Mouse (Mus musculus) naive thymus-derived CD4-positive, alpha-beta T cell, adult 2 months (primary cell): ENCODE measurements at regions not wholly inside any gene's neighbourhood (a gene's known extent, or its start where the extent isn't known, plus 50 kb on each side); places are given as distances from the start of the nearest gene placed in this dataset.

Source experiments
- DNase-seq: peaks from one replicate; pipeline ENCODE4 v3.0.0-alpha.2; 2011; ENCODE audit warnings: low read depth

DNA sequence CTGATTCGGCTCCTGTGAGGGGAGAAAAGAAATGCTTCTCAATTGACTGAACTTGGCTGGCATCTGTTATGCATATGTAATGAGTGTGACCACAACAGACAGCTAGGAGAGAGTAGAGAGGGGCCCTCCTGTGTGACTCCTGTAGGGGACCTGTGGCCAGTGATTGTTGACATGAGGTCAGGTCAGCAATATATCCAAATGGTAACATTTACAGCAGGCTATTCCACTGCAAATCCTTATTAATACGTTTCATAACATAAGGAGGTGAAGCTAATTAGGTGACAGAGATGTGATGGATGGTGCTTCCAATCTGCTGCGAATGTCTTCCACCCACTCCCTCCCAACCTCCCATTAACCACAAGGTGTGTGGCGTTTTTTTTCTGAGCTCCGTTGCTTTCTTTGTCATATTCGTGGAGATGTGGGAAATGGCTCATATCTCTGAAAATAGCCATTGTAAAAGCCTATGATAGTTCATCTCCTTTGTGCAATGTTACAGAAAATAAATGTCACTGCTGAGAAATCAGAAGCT, 309.5 kb downstream of the Irx1 start:
- no peak for DNase-seq

DNA sequence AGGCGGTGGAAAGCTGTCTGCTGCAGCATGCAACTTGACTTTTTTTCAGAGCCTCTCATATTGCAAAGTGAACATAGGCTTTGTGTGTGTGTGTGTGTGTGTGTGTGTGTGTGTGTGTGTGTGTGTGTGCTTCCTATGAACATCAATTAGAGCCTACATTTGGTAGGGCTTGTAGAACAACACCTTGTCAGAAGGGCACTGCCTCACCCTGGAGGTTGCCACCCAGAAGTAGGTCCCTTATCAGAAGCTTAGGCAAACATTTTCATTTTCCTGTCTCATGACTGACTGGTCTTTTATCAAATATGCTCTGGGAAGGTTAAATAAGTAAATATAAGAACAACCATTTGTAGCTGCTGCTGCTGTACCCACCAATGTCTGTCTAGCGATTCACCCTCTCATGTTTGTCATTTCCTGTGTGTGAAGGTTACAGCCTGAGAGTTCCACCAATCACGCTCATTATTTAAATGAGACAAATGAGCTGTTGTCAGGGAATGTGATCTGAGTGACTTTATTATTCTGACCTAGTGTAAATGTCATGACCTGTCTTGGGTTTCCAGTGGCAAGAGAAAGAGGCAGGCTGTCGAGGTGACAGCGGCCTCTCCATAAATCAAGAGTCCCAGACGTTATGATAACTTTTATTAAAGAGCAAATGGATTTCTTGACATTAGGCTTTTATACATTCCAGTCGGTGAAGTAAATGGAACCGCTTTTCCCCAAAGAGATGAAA, 310.1 kb downstream of the Irx1 start:
- no peak for DNase-seq

- DNase-seq = no peak
Measured at GRCm38 (mm10) chr13:71649876-71650275, 313.6 kb downstream of the Irx1 start.

DNA sequence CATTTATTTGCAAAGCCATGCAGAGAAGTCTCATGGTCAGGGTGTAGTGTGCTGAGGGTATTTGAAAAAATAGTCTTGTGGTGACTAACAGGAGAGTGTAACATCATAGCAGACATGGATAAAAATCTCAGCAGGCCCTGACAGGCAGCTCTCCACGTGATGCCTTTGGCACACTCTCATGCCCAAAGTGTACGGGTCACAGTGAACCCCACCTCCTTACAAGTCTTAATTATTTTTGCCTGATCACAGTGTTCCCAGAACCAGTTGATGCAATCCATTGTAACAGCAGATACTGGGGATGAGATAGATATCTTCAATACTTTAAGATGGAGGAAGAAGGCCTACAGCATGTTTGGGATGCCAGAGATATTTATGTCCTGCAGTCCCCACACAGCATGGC, 314.5 kb downstream of the Irx1 start:
- DNase-seq = no peak

DNA sequence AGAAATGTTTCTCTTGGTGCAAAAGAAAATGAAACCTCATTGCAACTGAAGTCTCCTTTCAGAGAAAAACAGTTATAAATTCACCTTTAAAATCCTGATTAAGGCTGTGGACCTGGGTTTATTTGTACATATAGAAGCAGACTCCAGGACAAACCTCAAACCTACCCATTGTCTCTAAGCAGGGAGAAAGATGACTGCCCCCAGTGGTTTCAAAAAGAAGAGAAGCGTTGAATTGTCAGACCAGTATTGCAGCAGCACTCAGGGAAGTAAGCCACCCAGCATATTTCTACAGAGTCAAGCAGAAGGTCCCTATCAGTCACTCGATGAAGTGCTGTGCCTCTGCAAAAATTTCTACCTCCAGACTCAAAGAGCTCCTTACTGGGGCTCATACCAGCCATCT, 332.1 kb downstream of the Irx1 start:
- DNase-seq = no peak

DNA sequence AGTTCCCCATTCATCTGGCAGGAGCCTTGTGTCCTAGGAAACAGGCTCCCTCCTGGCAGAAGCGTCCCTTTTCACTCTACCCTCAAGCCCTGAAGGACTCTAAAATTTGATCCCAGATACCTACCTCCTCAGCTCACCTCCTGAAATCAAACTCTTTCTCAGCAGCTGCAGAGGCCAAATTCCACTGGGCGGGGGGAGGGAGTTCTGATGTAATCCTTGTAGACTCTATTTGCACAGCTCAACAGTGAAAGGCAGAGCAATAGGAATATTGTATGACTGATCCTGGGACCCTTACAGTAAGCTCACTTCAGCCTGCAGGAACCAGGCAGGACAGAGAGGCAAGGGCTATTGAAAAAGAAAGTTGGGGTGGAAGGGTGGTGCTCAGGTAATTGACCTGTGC, 346.3 kb downstream of the Irx1 start:
- DNase-seq = no peak

GRCm38 (mm10) chr13:71612393-71613179, 350.9 kb downstream of the Irx1 start:
- DNase-seq = no peak

GRCm38 (mm10) chr13:71582486-71582885, 381.0 kb downstream of the Irx1 start:
- no peak for DNase-seq

DNA sequence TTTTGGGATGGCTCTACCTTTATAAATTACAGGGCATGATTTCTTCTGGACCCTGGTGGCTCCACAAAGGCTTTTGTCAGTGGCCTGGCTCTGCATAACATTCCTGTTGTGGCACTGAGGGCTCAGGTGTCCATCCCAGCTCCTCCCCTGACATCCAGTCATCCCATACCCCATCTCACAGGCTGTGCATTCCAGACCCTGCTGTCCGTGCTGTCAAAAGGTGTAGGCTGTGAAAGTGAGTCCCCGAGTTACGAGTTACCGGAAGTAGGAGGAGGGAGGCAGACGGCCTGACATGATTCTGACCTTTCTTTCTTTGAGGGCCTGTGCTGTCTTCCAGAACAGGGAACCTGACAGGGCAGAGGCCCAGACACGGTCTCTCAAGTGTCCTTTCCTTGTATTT, 397.6 kb downstream of the Irx1 start:
- no peak for DNase-seq

DNA sequence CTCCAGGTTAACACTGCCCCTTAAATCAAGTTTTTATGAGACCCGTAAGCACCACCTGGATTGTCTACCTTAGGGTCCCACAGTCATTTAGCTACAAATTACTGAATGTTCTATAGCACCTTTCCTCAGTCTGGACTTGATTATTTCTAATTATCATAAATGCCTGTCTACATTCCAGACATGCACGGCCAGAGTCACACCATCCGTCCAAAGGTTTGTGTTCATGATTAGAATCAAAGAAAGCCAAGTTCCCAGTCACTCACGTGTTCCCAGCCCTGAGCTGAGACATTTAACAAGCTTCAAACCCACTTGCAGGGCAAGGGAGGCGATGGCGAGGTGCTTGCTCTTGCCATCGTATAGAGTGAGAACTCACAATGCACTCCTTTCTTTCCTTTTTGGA, 398.1 kb downstream of the Irx1 start:
- DNase-seq = no peak

DNA sequence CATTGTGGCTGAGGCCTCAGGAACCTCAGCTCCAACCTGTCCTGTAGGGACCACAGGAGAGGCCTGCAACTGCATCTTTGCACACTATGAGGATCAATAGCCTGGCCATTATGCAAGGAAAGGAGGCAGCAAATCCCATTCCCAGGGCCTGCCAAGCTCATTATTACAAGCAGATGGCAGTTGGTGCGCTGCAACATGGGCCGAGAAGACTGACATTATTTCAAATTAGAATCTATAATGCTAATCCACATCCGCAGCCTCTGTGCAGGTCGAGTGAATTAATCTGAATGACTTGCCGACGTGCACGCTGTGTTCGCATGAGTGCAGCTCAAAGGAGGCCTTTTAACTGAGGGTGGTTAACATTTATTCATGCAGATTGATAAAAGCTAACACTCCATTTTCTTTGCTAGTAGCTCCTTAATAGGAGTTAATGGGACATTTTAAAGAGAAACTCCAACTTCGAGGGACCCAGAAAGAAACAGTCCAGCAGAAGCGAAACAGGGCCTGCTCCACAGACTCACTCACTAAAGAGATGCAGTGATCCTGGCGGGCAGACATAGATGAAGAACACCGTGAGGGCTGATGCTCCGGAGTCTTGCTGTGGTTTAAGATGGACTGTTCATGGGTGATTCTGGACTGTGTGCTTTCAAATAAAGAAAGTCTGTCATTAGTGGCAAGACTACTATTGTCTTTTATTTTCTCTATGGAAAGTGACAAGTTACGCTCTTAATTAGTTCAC, 404.9 kb downstream of the Irx1 start:
- no peak for DNase-seq

- no peak for DNase-seq
Measured at GRCm38 (mm10) chr13:71555471-71555870, 408.1 kb downstream of the Irx1 start.

DNA sequence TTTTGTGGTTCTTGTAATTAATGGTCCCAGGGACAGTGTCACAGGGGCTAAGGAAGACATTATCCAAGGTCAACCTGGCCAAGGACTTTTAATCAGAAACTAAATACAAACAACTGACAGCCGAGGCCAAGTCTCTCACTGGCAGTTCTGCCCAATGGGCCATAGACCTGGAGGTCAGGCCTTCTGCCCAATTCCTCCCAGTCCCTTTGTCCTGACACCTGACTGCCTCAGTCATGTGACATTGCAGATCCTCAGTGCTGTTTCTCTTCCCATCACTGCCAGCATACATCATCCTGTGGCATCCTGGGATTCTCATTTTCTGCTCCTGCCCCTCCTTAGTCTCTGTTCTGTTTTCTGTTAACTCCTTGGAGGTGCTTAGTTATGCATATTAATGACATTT, 413.4 kb downstream of the Irx1 start:
- DNase-seq = no peak

DNA sequence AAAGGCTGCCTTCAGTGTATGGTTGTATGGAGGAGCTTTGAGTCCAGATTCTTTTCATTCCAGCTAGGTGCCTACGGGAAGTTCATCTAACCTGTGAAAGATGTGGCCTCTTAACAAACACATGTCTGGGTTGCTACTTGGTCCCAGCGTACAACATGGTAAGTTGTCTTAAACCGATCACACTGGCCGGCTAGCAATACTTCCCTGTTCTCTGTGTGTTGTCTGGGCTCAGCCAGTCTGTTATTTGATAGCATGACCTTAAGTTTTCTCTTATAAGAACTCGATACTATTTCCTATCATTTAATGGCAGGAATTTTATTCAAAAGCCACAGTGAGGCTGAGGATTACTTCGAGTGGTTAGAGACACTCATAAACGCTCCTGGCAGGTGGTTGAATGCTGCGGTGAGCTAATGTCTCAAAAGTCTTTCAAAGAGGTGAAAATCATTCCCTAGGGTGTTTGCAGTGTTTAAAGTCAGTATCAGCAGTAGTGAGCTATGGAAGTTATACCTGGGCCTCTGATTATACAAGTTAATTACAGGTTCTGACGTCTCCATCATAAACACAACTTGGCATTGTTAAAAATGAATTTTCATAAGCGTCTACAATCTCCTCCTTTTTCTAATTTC, 414.2 kb downstream of the Irx1 start:
- no peak for DNase-seq

GRCm38 (mm10) chr13:71538226-71538625, 425.3 kb downstream of the Irx1 start:
- no peak for DNase-seq

GRCm38 (mm10) chr13:71532796-71533351, 430.6 kb downstream of the Irx1 start:
- no peak for DNase-seq

- no peak for DNase-seq
Measured at GRCm38 (mm10) chr13:71529397-71530122, 434.0 kb downstream of the Irx1 start.

GRCm38 (mm10) chr13:71517776-71518175, 445.7 kb downstream of the Irx1 start:
- DNase-seq = no peak

- no peak for DNase-seq
Measured at GRCm38 (mm10) chr13:71513204-71513603, 450.3 kb downstream of the Irx1 start.

DNA sequence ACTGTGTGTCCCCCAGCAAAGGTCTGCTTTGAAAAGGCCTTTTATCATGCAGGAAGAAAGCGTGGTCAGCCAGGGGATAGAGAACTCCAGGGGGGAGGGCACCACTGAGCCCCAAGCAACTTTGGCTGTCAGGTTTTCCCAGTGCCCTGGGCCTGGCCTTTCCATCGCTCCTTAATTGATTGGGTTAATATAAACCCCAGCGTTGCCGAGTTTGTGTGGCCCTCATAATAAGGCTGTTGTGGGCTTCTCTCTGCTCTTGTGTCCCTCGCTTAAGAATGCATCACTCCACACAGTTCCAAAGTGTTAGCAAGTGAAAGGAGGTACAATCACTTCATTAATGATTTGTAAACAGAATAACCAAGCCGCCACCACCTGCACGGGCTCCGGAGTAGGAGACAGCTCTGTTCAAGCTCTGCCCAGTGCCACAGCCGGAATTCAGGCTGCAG, 455.5 kb downstream of the Irx1 start:
- DNase-seq = no peak

- DNase-seq = no peak
Measured at GRCm38 (mm10) chr13:71507421-71507931, 456.0 kb downstream of the Irx1 start.
